Mouse (Mus musculus) brain, embryonic 14.5 days (tissue): ENCODE results near the gene Ppp1r3c. TPM values are rescaled to one million over a fixed set of nuclear protein-coding genes. Genes with fewer than 3 reads are reported as not detected.
A peak's percentile ranks its signal among the peaks of the same experiment; 100 is the strongest.
"Not testable (repeated sequence)": the region's sequence is repeated elsewhere in the genome, so short reads cannot be mapped to it uniquely, and the experiment has no call there.

Experiments used
- DNase-seq: peaks from one replicate; pipeline ENCODE4 v3.0.0-alpha.2; 2011; ENCODE audit warnings: low read depth
- CTCF ChIP-seq: fragments of 200-500 bp; IDR thresholded peaks from 2 replicates; pipeline ENCODE4 v1.5.1; 2012; ENCODE audit warnings: inconsistent platforms, mild to moderate bottlenecking, moderate library complexity, borderline replicate concordance; ENCODE audit not compliant: insufficient read depth, insufficient read length; ENCODE audit errors: extremely low read depth
- POLR2A ChIP-seq: fragments of 200-500 bp; IDR thresholded peaks from 2 replicates; pipeline ENCODE4 v1.6.1; 2012; ENCODE audit warnings: mild to moderate bottlenecking, inconsistent platforms, borderline replicate concordance; ENCODE audit not compliant: poor library complexity, insufficient read depth, insufficient read length, severe bottlenecking; ENCODE audit errors: extremely low read depth
- polyA plus RNA-seq: library from polyadenylated mRNA; depleted of rRNA; stranded (reverse); fragments of >200 nt; gene quantifications from 2 replicates; pipeline ENCODE4 v1.2.3, GENCODE M21; 2012

Gene Ppp1r3c
- polyA plus RNA-seq, 1 experiment, result 8.7 TPM

DNA sequence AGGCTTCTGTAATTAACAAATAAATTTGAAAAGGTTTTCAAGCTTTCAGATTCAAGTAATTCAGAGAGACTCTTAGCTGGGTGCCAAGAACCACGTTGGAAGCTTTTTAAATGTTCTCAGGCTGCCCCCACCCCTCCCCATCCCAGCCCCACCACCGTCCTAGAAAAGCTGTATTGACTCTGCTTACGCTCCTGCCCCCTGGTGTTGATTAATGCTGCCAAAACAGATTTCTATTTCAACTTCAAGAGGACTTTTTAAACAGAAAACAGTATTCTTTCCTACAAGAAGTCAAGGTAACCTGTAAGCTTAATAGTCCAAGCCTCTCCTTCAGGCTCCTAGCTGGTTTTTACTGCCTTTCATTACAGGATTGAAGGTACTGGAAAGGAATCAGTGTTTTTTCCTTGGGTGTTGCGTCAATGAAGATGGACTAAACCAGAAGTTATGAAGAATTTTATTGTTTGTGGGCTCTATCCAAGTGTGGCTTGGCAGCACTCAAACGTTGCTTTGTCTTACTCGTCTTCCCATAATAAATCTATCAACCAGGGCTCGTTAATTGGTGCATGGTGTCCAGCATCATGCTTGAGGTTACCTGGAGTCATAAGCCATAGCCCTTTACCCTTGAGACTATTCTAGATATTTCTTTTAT is 3.2 kb upstream of the Ppp1r3c start:
- peak; percentile 13; the same call in 1 of the 2 replicates for TF ChIP-seq CTCF
- TF ChIP-seq POLR2A, result no peak
- DNase-seq, result peak; percentile 45

DNA sequence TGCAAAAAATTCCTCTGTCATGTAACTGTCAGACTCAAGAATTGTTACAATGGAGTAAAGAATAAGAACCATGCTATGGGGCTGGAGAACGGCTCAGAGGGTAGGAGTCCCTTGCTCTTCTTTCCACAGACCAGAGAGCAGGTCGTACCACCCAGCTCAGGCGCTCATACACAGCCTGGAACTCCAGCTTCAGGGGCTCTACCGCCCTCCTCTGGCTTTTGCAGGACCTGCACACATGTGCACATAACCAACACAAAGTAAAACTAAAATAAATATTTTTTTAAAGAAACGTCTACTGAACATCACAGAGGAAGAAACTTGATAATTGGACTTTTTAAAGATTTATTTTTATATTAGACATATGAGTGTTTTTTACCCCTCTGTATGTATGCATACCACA is 1.6 kb upstream of the Ppp1r3c start:
- no peak for DNase-seq
- TF ChIP-seq CTCF (peak; percentile 25; the same call in 1 of the 2 replicates), POLR2A (no peak)

- no peak for TF ChIP-seq CTCF
- no peak for TF ChIP-seq POLR2A
- DNase-seq, result no peak
Observed at GRCm38 (mm10) chr19:36737087-36737486, 634 bp upstream of the Ppp1r3c start.

GRCm38 (mm10) chr19:36734308-36735038 is 2.0 kb downstream of the Ppp1r3c start:
- DNase-seq, result no peak
- TF ChIP-seq POLR2A (no peak), CTCF (no peak)

- no peak for TF ChIP-seq POLR2A
- TF ChIP-seq CTCF, result no peak
- no peak for DNase-seq
Observed at GRCm38 (mm10) chr19:36733191-36733943, 3.1 kb downstream of the Ppp1r3c start.

GRCm38 (mm10) chr19:36731310-36731709 is 5.1 kb downstream of the Ppp1r3c start:
- no peak for DNase-seq
- TF ChIP-seq POLR2A (no peak), CTCF (no peak)

DNA sequence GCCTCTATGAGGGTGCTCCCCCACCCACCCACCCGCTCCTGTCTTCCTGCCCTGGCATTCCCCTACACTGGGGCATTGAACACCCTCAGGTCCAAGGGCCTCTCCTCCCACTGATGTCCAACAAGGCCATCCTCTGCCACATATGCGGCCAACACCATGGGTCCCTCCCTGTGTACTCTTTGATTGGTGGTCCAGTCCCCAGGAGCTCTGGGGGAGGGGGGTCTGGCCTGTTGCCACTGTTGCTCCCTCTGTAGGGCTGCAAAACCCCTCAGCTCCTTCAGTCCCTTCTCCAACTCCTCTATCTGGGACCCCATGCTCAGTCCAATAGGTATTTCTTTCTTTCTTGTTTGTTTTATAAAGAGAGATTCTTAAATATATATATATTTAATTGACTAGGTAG is 6.0 kb downstream of the Ppp1r3c start:
- not testable (repeated sequence) for DNase-seq

- no peak for TF ChIP-seq POLR2A
- DNase-seq, result no peak
Observed at GRCm38 (mm10) chr19:36728741-36729460, 7.6 kb downstream of the Ppp1r3c start.

- DNase-seq, result no peak
- TF ChIP-seq POLR2A (no peak), CTCF (no peak)
Observed at GRCm38 (mm10) chr19:36724970-36725369, 11.5 kb downstream of the Ppp1r3c start.

GRCm38 (mm10) chr19:36721139-36721538 is 15.3 kb downstream of the Ppp1r3c start:
- no peak for TF ChIP-seq CTCF
- TF ChIP-seq POLR2A, result no peak
- DNase-seq, result no peak

GRCm38 (mm10) chr19:36716221-36716620 is 20.2 kb downstream of the Ppp1r3c start:
- TF ChIP-seq POLR2A (no peak), CTCF (no peak)
- no peak for DNase-seq

GRCm38 (mm10) chr19:36715591-36715990 is 20.9 kb downstream of the Ppp1r3c start:
- TF ChIP-seq CTCF (no peak), POLR2A (no peak)
- DNase-seq, result no peak
